Mouse (Mus musculus): Measurements from ENCODE around the gene Pttg1ip. TPM values are rescaled to one million over a fixed set of nuclear protein-coding genes. Genes with fewer than 3 reads are reported as not detected.

The Pttg1ip gene
- polyA plus RNA-seq, 1 experiment from 2014 or later: 127 TPM

DNA sequence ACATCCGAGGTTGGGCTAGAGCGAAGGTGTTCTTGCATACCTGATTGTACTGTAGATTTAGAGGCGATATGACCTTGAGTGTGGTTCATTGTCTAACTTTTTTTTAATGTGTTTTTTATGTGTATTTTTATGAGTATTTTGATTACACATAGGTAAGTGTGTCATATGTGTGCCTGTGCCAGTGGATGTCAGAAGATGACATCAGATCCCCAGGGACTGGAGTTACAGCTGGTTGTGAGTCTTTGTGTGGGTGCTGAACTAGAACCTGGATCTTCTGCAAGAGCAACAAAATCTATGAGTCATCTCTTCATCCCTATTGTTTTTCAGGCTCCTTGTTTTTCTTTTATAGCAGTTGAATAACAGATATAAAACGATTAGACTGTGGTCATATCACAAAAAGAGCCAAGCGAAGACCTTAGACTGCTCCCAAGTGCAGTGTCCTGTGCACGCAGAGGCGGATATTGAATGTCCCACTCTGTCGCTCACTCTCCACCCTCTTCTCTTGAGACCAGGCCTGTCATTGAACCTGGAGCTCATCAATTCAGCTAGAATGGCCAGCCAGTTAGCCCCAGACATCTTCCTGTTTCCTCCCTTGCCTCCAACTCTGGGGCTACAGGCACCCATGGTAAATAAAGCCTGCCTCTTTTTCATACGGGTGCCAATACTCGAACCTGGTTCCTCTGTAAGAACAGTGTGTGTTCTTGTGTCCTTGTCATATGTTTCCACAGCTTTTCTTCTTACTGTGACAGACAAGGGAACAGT, 42.3 kb downstream of the Pttg1ip start:
- 82% methylated on average over 10 of the region's 10 CpGs for WGBS
- H3K4me3 ChIP-seq (ENCODE audit: low read length): peak overlapping the region; percentile 65
- peaks cover 2% of the 10 kb centered on the region; the same call in 1 of the 2 replicates for H3K36me3 ChIP-seq (ENCODE audit: control insufficient read depth, insufficient read depth, low read length)
- H3K9ac ChIP-seq (ENCODE audit: low read length): peak overlapping the region; percentile 45
- peak overlapping the region; percentile 71 for H3K4me2 ChIP-seq (ENCODE audit: low read depth, low read length)
- peaks cover 29% of the 10 kb centered on the region for H3K4me1 ChIP-seq (replicated peaks; ENCODE audit: control insufficient read depth, insufficient read depth, low read length)
- H3K9me3 ChIP-seq (ENCODE audit: control insufficient read depth, low read length): no peaks in the 10 kb centered on the region
- H3K27me3 ChIP-seq (ENCODE audit: control insufficient read depth, insufficient read depth, low read depth, low read length): no peaks in the 10 kb centered on the region
- H3K27ac ChIP-seq (ENCODE audit: low read length): peak overlapping the region; percentile 41
- ATAC-seq (ENCODE audit: low read depth): no peak

DNA sequence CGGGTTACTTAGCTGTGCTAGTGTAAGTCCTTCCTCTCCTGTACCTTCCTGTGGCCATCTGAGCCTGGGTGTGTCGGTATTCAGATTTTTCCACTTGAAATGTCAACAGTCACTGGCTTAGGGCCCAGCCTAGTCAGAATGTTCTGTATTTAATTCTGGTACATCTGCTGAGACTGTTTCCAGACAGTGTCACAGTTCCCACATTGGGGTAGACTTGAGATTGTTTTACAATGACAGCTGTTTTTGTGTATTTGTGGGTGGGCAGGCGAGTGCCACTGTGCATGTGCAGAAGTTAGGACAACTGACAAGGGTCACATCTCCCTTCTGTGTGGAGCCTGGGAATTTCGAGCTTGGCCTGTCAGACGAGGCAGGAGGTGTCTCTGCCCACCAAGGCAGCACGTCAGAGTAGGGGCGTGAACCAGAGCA, 43.1 kb downstream of the Pttg1ip start:
- Histone ChIP-seq H3K4me1 (replicated peaks; ENCODE audit: control insufficient read depth, insufficient read depth, low read length) (peaks cover 29% of the 10 kb centered on the region), H3K4me3 (ENCODE audit: low read length) (no peak overlapping the region), H3K9me3 (ENCODE audit: control insufficient read depth, low read length) (no peaks in the 10 kb centered on the region), H3K27me3 (ENCODE audit: control insufficient read depth, insufficient read depth, low read depth, low read length) (no peaks in the 10 kb centered on the region), H3K4me2 (ENCODE audit: low read depth, low read length) (no peak overlapping the region), H3K27ac (ENCODE audit: low read length) (peak overlapping the region; percentile 41), H3K9ac (ENCODE audit: low read length) (peak overlapping the region; percentile 45; the same call in 1 of the 2 replicates), H3K36me3 (ENCODE audit: control insufficient read depth, insufficient read depth, low read length) (no peaks in the 10 kb centered on the region; the same call in 1 of the 2 replicates)
- ATAC-seq (ENCODE audit: low read depth): no peak
- 61% methylated on average over 7 of the region's 7 CpGs for WGBS

DNA sequence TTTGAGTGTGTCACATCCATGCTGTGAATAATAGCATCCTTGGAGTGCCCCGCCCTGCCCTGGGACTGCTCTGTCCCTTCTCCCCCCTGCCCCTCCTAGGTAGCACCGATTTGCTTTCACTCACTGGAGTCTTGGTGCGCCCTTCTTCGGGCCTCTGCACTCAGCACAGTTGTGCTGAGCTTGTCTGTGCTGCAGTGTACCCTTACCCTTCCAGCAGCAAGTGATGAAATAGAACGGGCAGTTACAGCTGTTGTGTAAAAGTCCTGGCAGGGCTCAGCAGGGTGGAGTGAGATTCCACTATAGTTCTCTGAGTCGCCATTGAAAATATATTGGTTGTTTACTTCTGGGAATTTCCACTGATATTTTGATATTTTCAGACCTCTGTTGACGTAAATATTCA, 44.5 kb downstream of the Pttg1ip start:
- Histone ChIP-seq H3K4me1 (replicated peaks; ENCODE audit: control insufficient read depth, insufficient read depth, low read length) (peaks cover 29% of the 10 kb centered on the region), H3K36me3 (ENCODE audit: control insufficient read depth, insufficient read depth, low read length) (no peaks in the 10 kb centered on the region; the same call in none of the 2 replicates)
- no peak for ATAC-seq (ENCODE audit: low read depth)

DNA sequence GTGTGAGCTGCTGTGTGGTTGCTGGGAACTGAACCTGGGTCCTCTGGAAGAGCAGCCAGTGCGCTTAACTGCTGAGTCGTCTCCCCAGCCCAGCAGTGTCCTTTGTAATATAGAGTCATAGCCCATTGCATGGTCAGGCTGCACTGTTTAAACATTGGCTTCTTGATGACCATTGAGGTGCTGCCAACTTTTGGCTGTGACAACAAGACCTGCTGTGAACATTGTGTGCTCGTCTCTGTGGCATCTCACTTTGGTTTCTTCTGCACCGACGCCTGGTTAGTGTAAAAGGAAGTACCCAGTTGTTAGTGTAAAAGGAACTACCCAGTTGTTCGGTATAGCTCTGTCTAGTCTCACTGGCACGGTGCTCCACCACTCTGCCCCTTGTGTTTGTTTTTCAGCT, 45.1 kb downstream of the Pttg1ip start:
- Histone ChIP-seq H3K4me2 (ENCODE audit: low read depth, low read length) (no peak overlapping the region), H3K4me3 (ENCODE audit: low read length) (no peak overlapping the region), H3K27ac (ENCODE audit: low read length) (no peak overlapping the region), H3K4me1 (replicated peaks; ENCODE audit: control insufficient read depth, insufficient read depth, low read length) (peaks cover 27% of the 10 kb centered on the region), H3K36me3 (ENCODE audit: control insufficient read depth, insufficient read depth, low read length) (no peaks in the 10 kb centered on the region; the same call in none of the 2 replicates), H3K9ac (ENCODE audit: low read length) (no peak overlapping the region), H3K9me3 (ENCODE audit: control insufficient read depth, low read length) (no peaks in the 10 kb centered on the region), H3K27me3 (ENCODE audit: control insufficient read depth, insufficient read depth, low read depth, low read length) (no peaks in the 10 kb centered on the region)
- WGBS: 55% methylated on average over 7 of the region's 7 CpGs
- no peak for ATAC-seq (ENCODE audit: low read depth)

More for the DNA sequence above, 44.5 kb downstream of the Pttg1ip start:
- Histone ChIP-seq H3K9me3 (ENCODE audit: control insufficient read depth, low read length) (no peaks in the 10 kb centered on the region), H3K4me3 (ENCODE audit: low read length) (no peak overlapping the region), H3K27ac (ENCODE audit: low read length) (no peak overlapping the region), H3K9ac (ENCODE audit: low read length) (no peak overlapping the region), H3K4me2 (ENCODE audit: low read depth, low read length) (no peak overlapping the region), H3K27me3 (ENCODE audit: control insufficient read depth, insufficient read depth, low read depth, low read length) (no peaks in the 10 kb centered on the region)
- 76% methylated on average over 7 of the region's 7 CpGs for WGBS

DNA sequence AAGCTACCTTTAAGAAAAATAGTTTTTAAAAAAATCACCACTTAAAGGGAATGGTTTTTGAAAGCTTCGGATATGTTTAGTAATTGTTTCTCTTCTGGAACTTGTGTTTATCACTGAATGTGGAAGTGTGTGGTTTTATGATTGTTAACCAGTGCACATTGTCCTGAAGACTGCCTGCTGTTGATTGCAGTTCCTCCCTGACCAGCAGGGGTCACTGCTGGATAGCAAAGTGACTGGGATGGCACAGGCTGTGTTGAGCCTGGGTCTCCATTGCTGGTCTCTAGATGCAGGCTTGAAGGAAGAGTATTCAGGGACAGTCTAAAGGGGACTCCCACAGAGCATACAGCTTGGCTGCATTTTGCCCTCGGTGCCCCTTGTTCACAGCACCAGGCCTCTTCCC, 46.0 kb downstream of the Pttg1ip start:
- Histone ChIP-seq H3K27ac (ENCODE audit: low read length) (no peak overlapping the region), H3K27me3 (ENCODE audit: control insufficient read depth, insufficient read depth, low read depth, low read length) (no peaks in the 10 kb centered on the region), H3K4me1 (replicated peaks; ENCODE audit: control insufficient read depth, insufficient read depth, low read length) (peaks cover 24% of the 10 kb centered on the region), H3K36me3 (ENCODE audit: control insufficient read depth, insufficient read depth, low read length) (peaks cover 4% of the 10 kb centered on the region), H3K9me3 (ENCODE audit: control insufficient read depth, low read length) (no peaks in the 10 kb centered on the region), H3K4me2 (ENCODE audit: low read depth, low read length) (no peak overlapping the region), H3K9ac (ENCODE audit: low read length) (no peak overlapping the region), H3K4me3 (ENCODE audit: low read length) (no peak overlapping the region)
- ATAC-seq (ENCODE audit: low read depth): peak; percentile 74
- 36% methylated on average over 2 of the region's 2 CpGs for WGBS

DNA sequence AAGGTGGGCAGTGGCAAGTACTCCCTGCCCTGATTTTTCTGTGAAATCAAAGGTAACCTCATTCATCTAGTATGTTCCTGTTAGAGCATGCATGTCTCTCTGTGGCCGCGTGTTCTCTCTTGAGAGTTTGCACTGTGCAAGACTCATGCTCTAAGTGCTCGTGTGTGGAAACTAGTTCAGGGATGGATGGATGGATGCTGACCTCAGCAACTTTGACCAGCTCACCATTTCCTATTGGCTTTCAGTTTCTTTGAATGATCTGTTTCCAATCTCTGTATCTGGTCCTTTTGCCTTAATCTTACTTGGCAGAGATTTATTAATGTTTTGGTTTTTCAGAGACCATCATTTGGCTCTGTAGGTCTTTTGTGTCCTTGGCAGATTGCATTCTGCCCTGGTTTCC, 47.6 kb downstream of the Pttg1ip start:
- ATAC-seq (ENCODE audit: low read depth): no peak
- Histone ChIP-seq H3K36me3 (ENCODE audit: control insufficient read depth, insufficient read depth, low read length) (peaks cover 4% of the 10 kb centered on the region), H3K27ac (ENCODE audit: low read length) (no peak overlapping the region), H3K4me1 (replicated peaks; ENCODE audit: control insufficient read depth, insufficient read depth, low read length) (peaks cover 16% of the 10 kb centered on the region), H3K4me3 (ENCODE audit: low read length) (no peak overlapping the region), H3K4me2 (ENCODE audit: low read depth, low read length) (no peak overlapping the region), H3K9ac (ENCODE audit: low read length) (no peak overlapping the region), H3K27me3 (ENCODE audit: control insufficient read depth, insufficient read depth, low read depth, low read length) (no peaks in the 10 kb centered on the region), H3K9me3 (ENCODE audit: control insufficient read depth, low read length) (no peaks in the 10 kb centered on the region)
- 78% methylated on average over 3 of the region's 3 CpGs for WGBS

DNA sequence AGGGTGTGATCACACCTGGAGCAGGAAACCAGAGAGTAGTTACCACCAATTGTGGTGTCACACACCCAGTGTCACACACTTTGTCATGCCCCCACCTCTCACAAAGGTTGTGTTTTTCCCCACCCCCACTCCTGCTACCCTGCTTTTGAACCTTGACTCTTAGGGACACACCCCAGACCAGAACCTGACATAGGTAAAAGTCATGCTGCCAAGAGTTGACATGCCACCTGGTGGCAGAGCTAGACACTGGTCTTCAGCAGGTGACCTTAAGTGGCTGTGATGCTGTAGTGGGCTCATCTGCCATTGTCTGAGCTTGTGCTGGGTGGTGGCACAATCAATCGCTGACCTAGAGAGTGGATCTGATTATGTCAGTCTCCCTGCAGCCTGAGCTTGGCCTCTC, 48.5 kb downstream of the Pttg1ip start:
- peaks cover 4% of the 10 kb centered on the region for H3K36me3 ChIP-seq (ENCODE audit: control insufficient read depth, insufficient read depth, low read length)
- H3K4me1 ChIP-seq (replicated peaks; ENCODE audit: control insufficient read depth, insufficient read depth, low read length): peaks cover 15% of the 10 kb centered on the region
- H3K4me3 ChIP-seq (ENCODE audit: low read length): no peak overlapping the region
- 100% methylated on average over 1 of the region's 1 CpGs for WGBS
- no peak for ATAC-seq (ENCODE audit: low read depth)
- H3K9ac ChIP-seq (ENCODE audit: low read length): no peak overlapping the region
- H3K27me3 ChIP-seq (ENCODE audit: control insufficient read depth, insufficient read depth, low read depth, low read length): no peaks in the 10 kb centered on the region
- no peak overlapping the region for H3K4me2 ChIP-seq (ENCODE audit: low read depth, low read length)
- H3K27ac ChIP-seq (ENCODE audit: low read length): no peak overlapping the region
- no peaks in the 10 kb centered on the region for H3K9me3 ChIP-seq (ENCODE audit: control insufficient read depth, low read length)

DNA sequence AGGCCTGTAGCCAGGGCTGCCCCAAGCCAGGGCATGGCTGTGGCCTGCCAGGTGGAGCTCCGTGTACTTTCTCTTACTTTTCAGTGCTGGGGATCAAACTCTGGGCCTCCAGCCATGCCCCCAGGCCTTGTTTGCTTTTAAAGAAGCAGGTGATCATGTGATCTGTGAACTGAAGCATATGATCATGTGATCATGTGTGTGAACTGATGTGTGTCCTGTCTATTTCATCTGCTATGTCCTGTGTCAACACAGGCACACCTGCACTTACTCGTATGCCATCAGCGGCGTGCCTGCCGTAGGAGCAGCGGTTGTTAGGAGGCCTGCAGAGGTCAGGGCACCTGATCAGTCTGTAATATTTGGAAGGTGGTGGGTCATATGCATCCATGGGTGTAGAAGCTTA, 52.5 kb downstream of the Pttg1ip start:
- peaks cover 8% of the 10 kb centered on the region for H3K36me3 ChIP-seq (ENCODE audit: control insufficient read depth, insufficient read depth, low read length)

DNA sequence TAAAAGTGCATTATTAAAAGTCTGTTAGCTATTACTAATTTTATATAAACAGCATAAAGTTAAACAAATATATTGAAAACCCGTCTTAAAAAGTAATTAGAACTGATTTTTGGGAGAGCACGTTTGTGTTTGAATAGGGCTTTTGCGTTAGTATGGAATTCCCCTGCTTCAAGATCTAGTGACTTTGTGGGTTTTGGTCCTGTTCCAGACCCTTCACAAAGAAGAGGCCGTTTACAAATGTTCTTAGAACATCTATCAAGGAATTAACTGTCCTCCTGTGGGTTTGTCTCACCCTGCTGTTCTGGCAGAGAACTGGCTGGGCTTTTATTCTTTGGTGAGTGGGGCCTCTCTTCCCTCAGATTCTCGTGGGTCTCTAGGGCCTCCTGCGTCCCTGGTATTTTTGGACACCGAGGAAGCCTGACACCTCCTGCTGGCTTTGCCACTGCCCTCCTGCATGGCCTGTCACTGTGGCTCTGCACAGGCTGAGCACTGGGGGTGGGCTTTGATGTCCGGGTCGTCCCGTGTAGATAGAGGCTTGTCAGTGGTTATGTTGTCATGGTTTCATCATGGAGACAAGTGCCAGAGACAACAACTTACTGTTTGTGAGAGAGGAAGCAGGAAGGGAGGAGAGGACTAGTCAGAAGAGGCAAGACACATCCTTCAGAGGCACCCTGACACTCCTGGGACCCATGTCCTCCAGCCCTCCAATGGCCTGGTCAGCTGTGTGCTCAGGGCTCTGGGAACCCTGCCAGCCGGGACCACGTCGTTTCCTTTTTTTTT, 53.1 kb downstream of the Pttg1ip start:
- H3K27ac ChIP-seq (ENCODE audit: low read length): 0 out of 2 replicates have a peak overlapping the region, but pooled peaks have one; percentile 36
- WGBS: 26% methylated on average over 13 of the region's 13 CpGs
- peaks cover 8% of the 10 kb centered on the region for H3K36me3 ChIP-seq (ENCODE audit: control insufficient read depth, insufficient read depth, low read length)

More for the DNA sequence above, 52.5 kb downstream of the Pttg1ip start:
- no peak for ATAC-seq (ENCODE audit: low read depth)
- WGBS: 76% methylated on average over 6 of the region's 6 CpGs
- H3K9me3 ChIP-seq (ENCODE audit: control insufficient read depth, low read length): no peaks in the 10 kb centered on the region
- H3K27ac ChIP-seq (ENCODE audit: low read length): no peak overlapping the region
- H3K4me2 ChIP-seq (ENCODE audit: low read depth, low read length): no peak overlapping the region
- no peaks in the 10 kb centered on the region for H3K27me3 ChIP-seq (ENCODE audit: control insufficient read depth, insufficient read depth, low read depth, low read length)
- H3K4me1 ChIP-seq (replicated peaks; ENCODE audit: control insufficient read depth, insufficient read depth, low read length): peaks cover 16% of the 10 kb centered on the region
- no peak overlapping the region for H3K4me3 ChIP-seq (ENCODE audit: low read length)
- H3K9ac ChIP-seq (ENCODE audit: low read length): no peak overlapping the region

More for the DNA sequence above, 53.1 kb downstream of the Pttg1ip start:
- Histone ChIP-seq H3K4me3 (ENCODE audit: low read length) (no peak overlapping the region), H3K4me1 (replicated peaks; ENCODE audit: control insufficient read depth, insufficient read depth, low read length) (peaks cover 17% of the 10 kb centered on the region), H3K9me3 (ENCODE audit: control insufficient read depth, low read length) (no peaks in the 10 kb centered on the region), H3K9ac (ENCODE audit: low read length) (no peak overlapping the region), H3K27me3 (ENCODE audit: control insufficient read depth, insufficient read depth, low read depth, low read length) (no peaks in the 10 kb centered on the region), H3K4me2 (ENCODE audit: low read depth, low read length) (no peak overlapping the region)
- peak; percentile 84 for ATAC-seq (ENCODE audit: low read depth)
